Mouse (Mus musculus): ENCODE data around the gene Lgi1.

- TF ChIP-seq CTCF (IDR thresholded peaks at IDR 0.05; ENCODE audit: low read depth) (no peak), EP300 (IDR thresholded peaks at IDR 0.05; ENCODE audit: low read depth) (no peak)
Measured at GRCm38 (mm10) chr19:38349013-38349341, 84.6 kb downstream of the Lgi1 start.

Measured in heart, postnatal 0 days (tissue).